Mouse (Mus musculus): ENCODE measurements around the gene Entpd2. TPM values are rescaled to one million over a fixed set of nuclear protein-coding genes. Genes with fewer than 3 reads are reported as not detected.
A peak's percentile ranks its signal among the peaks of the same experiment; 100 is the strongest.

Gene Entpd2
- polyA plus RNA-seq, 2 experiments, result 2.6 to 3.3 TPM

- DNase-seq (ENCODE audit: low spot score) (no peak), ATAC-seq (ENCODE audit: low FRiP score, low read depth) (no peak)
- Histone ChIP-seq H3K4me3 (replicated peaks; ENCODE audit: low read length) (peak overlapping the region; percentile 52), H3K27me3 (ENCODE audit: control insufficient read depth, insufficient read depth, low read length) (no peaks in the 10 kb centered on the region), H3K4me2 (replicated peaks; ENCODE audit: low read depth, low read length, severe bottlenecking) (peak overlapping the region; percentile 94), H3K9ac (ENCODE audit: low read depth, low read length, severe bottlenecking) (peak overlapping the region; percentile 58), H3K9me3 (ENCODE audit: control insufficient read depth, low read length) (no peaks in the 10 kb centered on the region), H3K4me1 (ENCODE audit: control insufficient read depth, insufficient read depth, low read length) (peaks cover 15% of the 10 kb centered on the region), H3K27ac (replicated peaks; ENCODE audit: low read depth, low read length) (no peak overlapping the region), H3K36me3 (ENCODE audit: control insufficient read depth, insufficient read depth, low read length) (peaks cover 33% of the 10 kb centered on the region)
- no peak for TF ChIP-seq POLR2A (IDR thresholded peaks at IDR 0.05; ENCODE audit: borderline replicate concordance, extremely low read depth, insufficient read depth, insufficient read length)
- WGBS, result 41% methylated on average over 18 of the region's 18 CpGs
Observed at GRCm38 (mm10) chr2:25355419-25356066, 40.1 kb upstream of the Entpd2 start.

- peak; percentile 80 for DNase-seq (ENCODE audit: low spot score)
- WGBS, result 5% methylated on average over 13 of the region's 13 CpGs
- peaks cover 15% of the 10 kb centered on the region for H3K4me1 ChIP-seq (ENCODE audit: control insufficient read depth, insufficient read depth, low read length)
- H3K4me3 ChIP-seq (replicated peaks; ENCODE audit: low read length), result peak within 1 kb of the TSS; percentile 52
- ATAC-seq (ENCODE audit: low FRiP score, low read depth), result peak; percentile 87
- H3K9me3 ChIP-seq (ENCODE audit: control insufficient read depth, low read length), result no peaks in the 10 kb centered on the region
- TF ChIP-seq POLR2A (IDR thresholded peaks at IDR 0.05; ENCODE audit: borderline replicate concordance, extremely low read depth, insufficient read depth, insufficient read length), result no peak
- peak within 1 kb of the TSS; percentile 58 for H3K9ac ChIP-seq (ENCODE audit: low read depth, low read length, severe bottlenecking)
- H3K27me3 ChIP-seq (ENCODE audit: control insufficient read depth, insufficient read depth, low read length), result no peaks in the 10 kb centered on the region
- H3K27ac ChIP-seq (replicated peaks; ENCODE audit: low read depth, low read length), result no peak within 1 kb of the TSS
- peaks cover 24% of the 10 kb centered on the region for H3K36me3 ChIP-seq (ENCODE audit: control insufficient read depth, insufficient read depth, low read length)
- peak within 1 kb of the TSS; percentile 94 for H3K4me2 ChIP-seq (replicated peaks; ENCODE audit: low read depth, low read length, severe bottlenecking)
Observed at GRCm38 (mm10) chr2:25356208-25357079, 39.2 kb upstream of the Entpd2 start, which contains the start of gene Dpp7. TSS of gene Dpp7 (minus strand) at chr2:25356359.

- Histone ChIP-seq H3K36me3 (ENCODE audit: control insufficient read depth, insufficient read depth, low read length) (no peaks in the 10 kb centered on the region), H3K27ac (replicated peaks; ENCODE audit: low read depth, low read length) (no peak overlapping the region), H3K27me3 (ENCODE audit: control insufficient read depth, insufficient read depth, low read length) (0 out of 2 replicates have a peak, but pooled peaks cover 3% of the 10 kb centered on the region), H3K4me3 (replicated peaks; ENCODE audit: low read length) (no peak overlapping the region), H3K9ac (ENCODE audit: low read depth, low read length, severe bottlenecking) (no peak overlapping the region), H3K4me1 (ENCODE audit: control insufficient read depth, insufficient read depth, low read length) (peaks cover 15% of the 10 kb centered on the region), H3K4me2 (replicated peaks; ENCODE audit: low read depth, low read length, severe bottlenecking) (no peak overlapping the region), H3K9me3 (ENCODE audit: control insufficient read depth, low read length) (no peaks in the 10 kb centered on the region)
- no peak for TF ChIP-seq POLR2A (IDR thresholded peaks at IDR 0.05; ENCODE audit: borderline replicate concordance, extremely low read depth, insufficient read depth, insufficient read length)
- DNase-seq (ENCODE audit: low spot score), result no peak
- WGBS, result 75% methylated on average over 4 of the region's 4 CpGs
- no peak for ATAC-seq (ENCODE audit: low FRiP score, low read depth)
Observed at GRCm38 (mm10) chr2:25359848-25360247, 35.8 kb upstream of the Entpd2 start.

- WGBS, result 49% methylated on average over 13 of the region's 13 CpGs
- Histone ChIP-seq H3K27me3 (ENCODE audit: control insufficient read depth, insufficient read depth, low read length) (0 out of 2 replicates have a peak, but pooled peaks cover 3% of the 10 kb centered on the region), H3K4me3 (replicated peaks; ENCODE audit: low read length) (no peak overlapping the region), H3K4me2 (replicated peaks; ENCODE audit: low read depth, low read length, severe bottlenecking) (no peak overlapping the region), H3K9ac (ENCODE audit: low read depth, low read length, severe bottlenecking) (no peak overlapping the region), H3K9me3 (ENCODE audit: control insufficient read depth, low read length) (no peaks in the 10 kb centered on the region), H3K36me3 (ENCODE audit: control insufficient read depth, insufficient read depth, low read length) (no peaks in the 10 kb centered on the region), H3K4me1 (ENCODE audit: control insufficient read depth, insufficient read depth, low read length) (no peaks in the 10 kb centered on the region; the same call in 1 of the 2 replicates), H3K27ac (replicated peaks; ENCODE audit: low read depth, low read length) (no peak overlapping the region)
- ATAC-seq (ENCODE audit: low FRiP score, low read depth) (no peak), DNase-seq (ENCODE audit: low spot score) (no peak)
- TF ChIP-seq POLR2A (IDR thresholded peaks at IDR 0.05; ENCODE audit: borderline replicate concordance, extremely low read depth, insufficient read depth, insufficient read length), result no peak
Observed at GRCm38 (mm10) chr2:25363478-25364178, 32.0 kb upstream of the Entpd2 start.

- 87% methylated on average over 4 of the region's 4 CpGs for WGBS
- no peak for ATAC-seq (ENCODE audit: low FRiP score, low read depth)
Observed at GRCm38 (mm10) chr2:25364313-25364712, 31.4 kb upstream of the Entpd2 start.

More at GRCm38 (mm10) chr2:25364313-25364712, 31.4 kb upstream of the Entpd2 start:
- H3K36me3 ChIP-seq (ENCODE audit: control insufficient read depth, insufficient read depth, low read length), result no peaks in the 10 kb centered on the region
- H3K4me1 ChIP-seq (ENCODE audit: control insufficient read depth, insufficient read depth, low read length), result no peaks in the 10 kb centered on the region; the same call in 1 of the 2 replicates
- DNase-seq (ENCODE audit: low spot score), result no peak
- 0 out of 2 replicates have a peak, but pooled peaks cover 3% of the 10 kb centered on the region for H3K27me3 ChIP-seq (ENCODE audit: control insufficient read depth, insufficient read depth, low read length)
- H3K9me3 ChIP-seq (ENCODE audit: control insufficient read depth, low read length), result no peaks in the 10 kb centered on the region
- no peak overlapping the region for H3K4me2 ChIP-seq (replicated peaks; ENCODE audit: low read depth, low read length, severe bottlenecking)
- no peak overlapping the region for H3K9ac ChIP-seq (ENCODE audit: low read depth, low read length, severe bottlenecking)
- no peak for TF ChIP-seq POLR2A (IDR thresholded peaks at IDR 0.05; ENCODE audit: borderline replicate concordance, extremely low read depth, insufficient read depth, insufficient read length)
- H3K4me3 ChIP-seq (replicated peaks; ENCODE audit: low read length), result no peak overlapping the region
- H3K27ac ChIP-seq (replicated peaks; ENCODE audit: low read depth, low read length), result no peak overlapping the region

Data from limb, embryonic 14.5 days (tissue).